Mouse (Mus musculus) midbrain, embryonic 13.5 days (tissue): ENCODE data around the gene Wdr81. TPM values are rescaled to one million over a fixed set of nuclear protein-coding genes. Genes with fewer than 3 reads are reported as not detected.
"Not testable (repeated sequence)": the region's sequence is repeated elsewhere in the genome, so short reads cannot be mapped to it uniquely, and the experiment has no call there.

Experiments
- ATAC-seq: fragments of 200-750 bp; cut with Nextera tagmentation; 2 replicates; pipeline ENCODE4 v1.8.0; 2017; ENCODE audit warnings: mild to moderate bottlenecking, moderate TSS enrichment, moderate library complexity
- H3K27ac ChIP-seq: fragments of 300-500 bp; sonication (generic); 2 replicates; pipeline ENCODE4 v1.5.1; 2015; ENCODE audit warnings: inconsistent platforms, mild to moderate bottlenecking, moderate library complexity
- H3K27me3 ChIP-seq: fragments of 300-500 bp; sonication (generic); 2 replicates; pipeline ENCODE4 v1.6.1; 2015; ENCODE audit warnings: mild to moderate bottlenecking, inconsistent platforms
- H3K36me3 ChIP-seq: fragments of 300-500 bp; sonication (generic); 2 replicates; pipeline ENCODE4 v1.6.1; 2015; ENCODE audit warnings: mild to moderate bottlenecking, inconsistent platforms
- H3K4me1 ChIP-seq: fragments of 300-500 bp; sonication (generic); replicated peaks from 2 replicates; pipeline ENCODE4 v1.6.1; 2015; ENCODE audit warnings: inconsistent platforms
- H3K4me2 ChIP-seq: fragments of 300-500 bp; sonication (generic); replicated peaks from 2 replicates; pipeline ENCODE4 v1.6.1; 2015; ENCODE audit warnings: moderate library complexity, mild to moderate bottlenecking, inconsistent platforms
- H3K4me3 ChIP-seq: fragments of 300-500 bp; sonication (generic); replicated peaks from 2 replicates; pipeline ENCODE4 v1.5.1; 2015; ENCODE audit warnings: mild to moderate bottlenecking, inconsistent platforms
- H3K9ac ChIP-seq: fragments of 300-500 bp; sonication (generic); replicated peaks from 2 replicates; pipeline ENCODE4 v1.6.1; 2015; ENCODE audit warnings: mild to moderate bottlenecking, inconsistent platforms
- H3K9me3 ChIP-seq: fragments of 300-500 bp; sonication (generic); 2 replicates; pipeline ENCODE4 v1.6.1; 2016; ENCODE audit warnings: mild to moderate bottlenecking, inconsistent platforms
- WGBS: fragments of 180-500 bp; shearing (Covaris S2); methylation state at CpG from one replicate; pipeline ENCODE4 v1.1.7; 2015; 5-methylcytosine and 5-hydroxymethylcytosine counted together
- polyA plus RNA-seq: library from polyadenylated mRNA; unstranded; fragments of >200 nt; fragmentation: Nextera tagmentation; extraction: Ambion mirVana; gene quantifications from 2 replicates; pipeline ENCODE4 v1.2.1, GENCODE M21; 2015

Gene Wdr81
- polyA plus RNA-seq, 1 experiment from 2014 or later, result 8.1 TPM

DNA sequence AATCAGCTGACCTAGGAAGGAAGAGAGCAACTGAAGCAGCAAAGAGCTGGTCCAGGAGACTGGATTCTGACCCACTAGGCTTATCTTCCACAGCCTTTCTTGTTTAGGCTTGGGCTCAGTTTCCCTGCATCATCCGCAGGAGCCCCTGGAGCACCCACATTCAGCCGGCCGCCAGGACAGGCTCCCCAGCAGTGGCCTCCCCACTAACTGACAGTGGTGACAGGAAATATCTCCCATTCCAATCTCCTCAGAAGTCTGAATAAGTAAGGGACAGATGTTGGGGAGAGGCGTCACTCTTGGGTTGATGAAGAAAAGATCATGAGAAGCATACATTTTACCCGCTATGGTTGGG lies 5.2 kb upstream of the Wdr81 start:
- H3K27ac ChIP-seq, result peak overlapping the region; percentile 81; the same call in 1 of the 2 replicates
- H3K4me2 ChIP-seq, result peak overlapping the region; percentile 98
- peak overlapping the region; percentile 10; the same call in 1 of the 2 replicates for H3K9ac ChIP-seq
- ATAC-seq, result no peak
- H3K9me3 ChIP-seq, result no peaks in the 10 kb centered on the region
- no peak overlapping the region for H3K4me3 ChIP-seq
- no peaks in the 10 kb centered on the region; the same call in 1 of the 2 replicates for H3K27me3 ChIP-seq
- peaks cover 3% of the 10 kb centered on the region; the same call in 1 of the 2 replicates for H3K36me3 ChIP-seq
- 33% methylated on average over 5 of the region's 5 CpGs for WGBS
- peaks cover 41% of the 10 kb centered on the region for H3K4me1 ChIP-seq

DNA sequence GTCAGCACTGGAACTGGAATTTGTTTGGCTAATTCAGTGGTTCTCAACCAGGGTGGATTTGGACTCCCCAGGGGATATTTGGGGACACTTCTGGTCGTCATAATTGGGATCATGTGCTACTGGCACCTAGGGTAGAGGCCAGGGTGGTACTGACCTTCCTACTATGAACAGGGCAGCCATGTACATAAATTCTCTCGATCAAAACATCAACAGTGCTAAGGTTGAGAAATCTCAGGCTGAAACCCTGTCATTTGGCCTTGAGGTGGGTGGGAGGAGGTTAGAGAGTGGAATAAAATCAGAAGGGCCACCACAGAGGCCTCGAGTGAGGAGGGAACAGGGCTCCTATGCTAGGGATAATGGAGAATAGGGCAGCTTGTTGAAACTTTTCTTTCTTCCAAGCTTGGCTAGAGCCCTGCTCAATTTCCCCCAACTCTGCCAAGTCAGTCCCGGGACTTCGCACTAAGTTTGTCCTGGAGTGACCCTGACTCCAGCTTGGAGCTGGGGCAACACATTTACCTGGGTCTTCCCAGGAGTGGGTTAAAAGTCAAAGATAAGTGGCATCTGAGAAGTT lies 4.7 kb upstream of the Wdr81 start:
- Histone ChIP-seq H3K4me3 (no peak overlapping the region), H3K27me3 (no peaks in the 10 kb centered on the region; the same call in 1 of the 2 replicates), H3K36me3 (no peaks in the 10 kb centered on the region), H3K9ac (no peak overlapping the region), H3K4me2 (no peak overlapping the region), H3K4me1 (peaks cover 43% of the 10 kb centered on the region), H3K27ac (no peak overlapping the region), H3K9me3 (no peaks in the 10 kb centered on the region)
- WGBS, result 85% methylated on average over 5 of the region's 5 CpGs
- ATAC-seq, result no peak

DNA sequence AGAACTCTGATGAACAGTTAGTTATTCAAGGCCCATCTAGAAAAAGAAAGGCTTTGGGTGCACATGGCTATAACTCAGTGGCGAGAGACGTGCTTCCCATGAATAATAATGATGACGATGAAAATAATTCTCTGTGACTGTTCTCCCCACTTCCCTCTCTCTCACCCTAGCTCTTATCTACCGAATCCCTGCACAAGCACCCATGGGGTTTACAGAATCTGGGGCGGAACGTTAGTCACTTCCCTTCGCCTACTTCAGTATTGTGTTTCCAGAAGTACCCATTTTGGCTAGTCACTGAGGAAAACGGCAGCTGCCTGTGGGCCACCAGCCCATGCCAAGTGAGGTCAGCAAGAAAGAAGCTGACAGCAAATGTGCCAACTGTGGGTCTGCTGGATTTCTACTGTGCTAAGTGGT lies 4.1 kb upstream of the Wdr81 start:
- 82% methylated on average over 8 of the region's 8 CpGs for WGBS
- ATAC-seq, result no peak

DNA sequence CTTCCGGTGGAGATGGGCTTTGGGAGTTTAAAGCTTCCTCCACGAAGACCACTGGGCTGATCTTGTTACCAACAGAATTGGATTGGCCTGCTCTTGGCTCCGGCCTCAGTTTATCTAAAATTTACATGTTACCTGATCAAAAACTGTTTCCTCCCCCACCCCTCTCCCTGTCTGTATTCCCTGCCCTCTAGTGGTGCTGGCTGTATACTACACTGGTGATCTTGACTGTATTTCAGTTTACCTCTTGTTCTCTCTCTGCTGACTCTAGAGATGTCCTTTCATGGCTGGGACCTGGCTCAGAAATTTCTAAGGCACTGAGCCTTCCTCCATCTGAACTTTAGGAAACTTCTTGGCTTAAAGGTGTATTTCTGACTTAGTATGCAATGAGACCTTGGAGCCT lies 3.7 kb upstream of the Wdr81 start:
- no peak for ATAC-seq
- Histone ChIP-seq H3K36me3 (no peaks in the 10 kb centered on the region), H3K4me1 (peaks cover 47% of the 10 kb centered on the region), H3K27ac (no peak overlapping the region), H3K27me3 (no peaks in the 10 kb centered on the region; the same call in 1 of the 2 replicates), H3K9ac (no peak overlapping the region), H3K9me3 (no peaks in the 10 kb centered on the region), H3K4me3 (no peak overlapping the region), H3K4me2 (no peak overlapping the region)
- 17% methylated on average over 3 of the region's 3 CpGs for WGBS

More for the DNA sequence above, 4.1 kb upstream of the Wdr81 start:
- Histone ChIP-seq H3K9ac (no peak overlapping the region), H3K4me2 (no peak overlapping the region), H3K36me3 (no peaks in the 10 kb centered on the region), H3K27me3 (no peaks in the 10 kb centered on the region; the same call in 1 of the 2 replicates), H3K27ac (no peak overlapping the region), H3K4me3 (no peak overlapping the region), H3K9me3 (no peaks in the 10 kb centered on the region), H3K4me1 (peaks cover 47% of the 10 kb centered on the region)

DNA sequence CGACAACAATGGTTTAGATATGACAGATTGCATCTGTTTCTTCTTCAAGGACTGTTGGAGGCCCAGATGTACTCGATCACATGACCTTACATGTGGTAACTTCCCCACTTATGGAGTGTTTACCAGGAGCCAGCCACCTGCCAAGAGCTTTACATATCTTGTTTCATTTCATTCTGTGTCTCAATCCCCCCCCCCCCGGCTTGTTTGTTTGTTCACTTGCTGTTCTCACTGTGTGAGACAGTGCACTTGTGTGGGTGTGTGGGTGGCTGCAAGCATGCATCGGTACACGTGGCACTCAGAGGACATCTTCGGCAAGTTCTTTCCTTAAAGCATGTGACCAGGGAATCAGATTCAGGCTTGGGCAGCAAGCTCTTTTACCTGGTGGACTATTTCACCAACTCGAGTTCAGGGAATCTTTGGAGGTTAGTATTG lies 1.9 kb upstream of the Wdr81 start:
- Histone ChIP-seq H3K27me3 (no peaks in the 10 kb centered on the region), H3K4me2 (no peak overlapping the region), H3K9me3 (no peaks in the 10 kb centered on the region), H3K36me3 (peaks cover 10% of the 10 kb centered on the region; the same call in 1 of the 2 replicates), H3K4me1 (peaks cover 33% of the 10 kb centered on the region), H3K27ac (no peak overlapping the region), H3K4me3 (no peak overlapping the region), H3K9ac (no peak overlapping the region)
- no peak for ATAC-seq
- WGBS, result 85% methylated on average over 7 of the region's 7 CpGs

DNA sequence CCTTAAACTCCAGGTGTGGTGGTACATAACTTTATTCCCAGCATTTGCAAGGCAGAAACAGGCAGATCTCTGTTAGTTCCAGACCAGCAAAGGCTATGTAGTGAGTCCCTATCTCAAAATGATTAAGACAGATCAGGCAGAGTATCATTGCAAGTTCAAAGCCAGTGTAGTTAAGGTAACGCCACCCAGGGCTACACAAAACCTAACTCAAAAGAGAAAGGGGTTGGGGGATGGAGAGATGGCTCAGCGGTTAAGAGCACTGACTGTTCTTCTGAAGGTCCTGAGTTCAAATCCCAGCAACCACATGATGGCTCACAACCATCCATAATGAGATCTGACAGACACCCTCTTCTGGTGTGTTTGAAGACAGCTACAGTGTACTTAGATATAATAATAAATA lies 1.5 kb upstream of the Wdr81 start:
- Histone ChIP-seq H3K36me3 (peaks cover 11% of the 10 kb centered on the region; the same call in 1 of the 2 replicates), H3K4me1 (peaks cover 37% of the 10 kb centered on the region)
- H3K27ac ChIP-seq, H3K4me3 ChIP-seq, ATAC-seq, H3K9me3 ChIP-seq, H3K27me3 ChIP-seq, H3K9ac ChIP-seq, H3K4me2 ChIP-seq: not testable (repeated sequence)
- 86% methylated on average over 2 of the region's 2 CpGs for WGBS

DNA sequence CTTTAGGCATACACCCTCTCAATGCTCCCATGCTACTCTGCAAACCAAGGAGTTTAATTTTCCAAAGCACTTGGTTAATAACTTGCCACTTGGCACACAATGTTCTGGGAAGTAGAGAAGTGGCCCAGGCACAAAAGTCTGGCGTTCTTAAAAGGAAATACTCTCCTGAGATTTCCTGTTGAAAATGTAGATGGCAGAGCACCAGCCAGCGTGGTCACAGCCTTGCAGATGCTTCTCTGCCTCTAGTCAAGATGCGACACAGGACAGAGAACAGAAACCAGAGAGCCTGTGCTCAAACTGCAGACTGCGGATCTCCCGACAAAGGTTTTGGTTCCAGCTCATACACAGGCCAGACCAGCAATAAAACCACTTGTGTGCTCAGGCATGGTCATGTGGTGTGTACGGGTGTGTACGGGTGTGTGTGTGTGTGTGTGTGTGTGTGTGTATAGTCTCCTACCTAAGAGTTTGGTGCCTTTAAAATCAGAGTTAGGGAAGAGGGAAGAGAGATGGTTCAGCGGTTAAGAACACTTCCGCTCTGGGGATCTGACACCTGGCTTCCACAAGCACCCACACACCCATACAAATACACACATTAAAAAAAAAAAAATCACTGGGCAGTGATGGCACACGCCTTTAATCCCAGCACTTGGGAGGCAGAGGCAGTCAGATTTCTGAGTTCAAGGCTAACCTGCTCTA lies 672 bp upstream of the Wdr81 start:
- H3K4me2 ChIP-seq, result peak overlapping the region; percentile 98
- no peak for ATAC-seq
- H3K4me1 ChIP-seq, result peaks cover 37% of the 10 kb centered on the region
- peaks cover 16% of the 10 kb centered on the region; the same call in 1 of the 2 replicates for H3K36me3 ChIP-seq
- H3K9ac ChIP-seq, result peak overlapping the region; percentile 73
- H3K27ac ChIP-seq, result peak overlapping the region; percentile 5; the same call in 1 of the 2 replicates
- H3K27me3 ChIP-seq, result no peaks in the 10 kb centered on the region
- no peaks in the 10 kb centered on the region for H3K9me3 ChIP-seq
- H3K4me3 ChIP-seq, result peak overlapping the region; percentile 63
- 83% methylated on average over 10 of the region's 10 CpGs for WGBS

DNA sequence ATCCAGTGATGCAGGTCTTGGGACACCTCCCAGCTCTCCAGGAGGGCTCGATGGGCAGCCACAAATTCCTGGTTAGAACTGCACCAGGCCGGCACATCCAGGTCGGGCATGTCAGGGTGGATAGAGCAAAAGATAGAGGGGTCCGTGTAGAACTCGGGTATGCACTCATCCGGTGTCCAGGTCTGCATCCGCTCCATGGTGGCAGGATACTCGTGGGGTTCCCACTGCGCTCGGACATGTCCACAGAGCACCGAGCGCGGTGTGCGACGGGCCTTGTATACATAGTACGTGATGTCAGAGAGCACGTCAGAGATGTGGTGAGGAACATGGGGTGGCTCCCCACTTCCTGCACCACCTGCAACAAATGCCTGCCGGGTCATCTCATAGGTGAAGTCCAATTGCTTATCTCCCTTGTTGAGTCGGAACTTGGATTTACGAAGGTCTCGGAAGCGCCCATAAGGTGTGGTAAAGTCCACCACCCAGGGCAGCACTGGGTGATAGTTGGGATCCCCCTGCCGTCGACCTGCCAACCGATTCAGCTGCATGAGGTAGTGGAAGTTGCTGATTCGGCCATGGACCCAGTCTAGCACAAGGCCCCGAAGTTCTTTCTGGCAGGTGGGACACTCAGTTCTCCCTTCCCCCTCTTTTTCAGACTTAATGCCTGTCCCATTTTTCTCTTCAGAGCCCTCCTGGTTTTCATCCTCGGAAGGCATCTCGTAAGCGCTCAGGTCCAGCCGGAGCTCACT lies 1.5 kb downstream of the Wdr81 start:
- Histone ChIP-seq H3K9me3 (no peaks in the 10 kb centered on the region), H3K4me2 (peak overlapping the region; percentile 98), H3K4me1 (peaks cover 29% of the 10 kb centered on the region), H3K27me3 (no peaks in the 10 kb centered on the region), H3K27ac (no peak overlapping the region), H3K9ac (0 out of 2 replicates have a peak overlapping the region, but pooled peaks have one; percentile 73), H3K36me3 (peaks cover 34% of the 10 kb centered on the region), H3K4me3 (no peak overlapping the region)
- WGBS, result 93% methylated on average over 31 of the region's 31 CpGs
- no peak for ATAC-seq

DNA sequence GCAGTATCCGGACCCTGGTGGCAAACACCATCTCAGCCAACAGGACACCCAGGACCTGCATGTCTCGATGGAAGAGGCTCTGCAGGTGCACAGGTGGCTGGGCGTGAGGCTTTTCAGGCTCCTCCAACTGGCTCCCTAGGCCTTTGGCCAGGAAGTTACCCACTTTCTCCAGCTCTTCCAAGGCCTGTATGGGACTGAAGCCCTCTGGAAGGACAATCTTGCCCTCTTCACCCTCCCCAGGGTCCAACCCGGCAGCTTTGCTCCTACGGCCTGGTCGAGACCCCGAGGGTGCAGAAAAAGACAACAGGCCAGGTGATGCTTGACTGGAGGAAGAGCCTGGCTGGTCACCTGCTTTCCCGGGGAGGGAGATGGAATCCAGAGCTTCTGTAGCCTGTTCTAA lies 2.4 kb downstream of the Wdr81 start:
- no peak for ATAC-seq
- H3K4me1 ChIP-seq, result peaks cover 29% of the 10 kb centered on the region
- H3K27ac ChIP-seq, result no peak overlapping the region
- no peaks in the 10 kb centered on the region for H3K27me3 ChIP-seq
- H3K9ac ChIP-seq, result 0 out of 2 replicates have a peak overlapping the region, but pooled peaks have one; percentile 6
- H3K36me3 ChIP-seq, result peaks cover 42% of the 10 kb centered on the region
- no peaks in the 10 kb centered on the region for H3K9me3 ChIP-seq
- H3K4me3 ChIP-seq, result no peak overlapping the region
- H3K4me2 ChIP-seq, result no peak overlapping the region
- 97% methylated on average over 8 of the region's 8 CpGs for WGBS

DNA sequence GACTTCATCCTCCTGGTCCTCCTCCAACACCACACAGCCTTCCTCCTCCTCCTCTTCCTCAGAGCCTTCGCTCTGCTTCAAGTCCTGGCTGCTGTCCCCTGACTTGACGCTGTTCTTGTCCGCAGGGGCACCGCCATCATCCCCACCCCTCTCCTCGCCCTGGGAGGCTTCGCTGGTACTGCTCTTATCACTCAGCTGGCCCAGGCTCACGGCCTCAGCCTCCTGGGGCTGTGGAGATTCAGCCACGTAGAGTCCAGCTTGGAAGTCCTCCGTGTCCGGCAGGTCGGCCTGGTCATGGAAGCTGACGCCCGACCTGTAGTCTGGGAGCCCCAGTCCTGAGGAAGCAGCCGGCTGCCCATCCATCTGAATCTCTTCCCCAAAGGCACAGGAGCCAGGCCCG lies 3.6 kb downstream of the Wdr81 start:
- no peak overlapping the region for H3K4me2 ChIP-seq
- H3K27ac ChIP-seq, result no peak overlapping the region
- H3K27me3 ChIP-seq, result no peaks in the 10 kb centered on the region
- peaks cover 52% of the 10 kb centered on the region for H3K36me3 ChIP-seq
- WGBS, result 88% methylated on average over 15 of the region's 15 CpGs
- no peak overlapping the region for H3K4me3 ChIP-seq
- peaks cover 29% of the 10 kb centered on the region for H3K4me1 ChIP-seq
- H3K9ac ChIP-seq, result peak overlapping the region; percentile 20; the same call in 1 of the 2 replicates
- no peak for ATAC-seq
- no peaks in the 10 kb centered on the region for H3K9me3 ChIP-seq

DNA sequence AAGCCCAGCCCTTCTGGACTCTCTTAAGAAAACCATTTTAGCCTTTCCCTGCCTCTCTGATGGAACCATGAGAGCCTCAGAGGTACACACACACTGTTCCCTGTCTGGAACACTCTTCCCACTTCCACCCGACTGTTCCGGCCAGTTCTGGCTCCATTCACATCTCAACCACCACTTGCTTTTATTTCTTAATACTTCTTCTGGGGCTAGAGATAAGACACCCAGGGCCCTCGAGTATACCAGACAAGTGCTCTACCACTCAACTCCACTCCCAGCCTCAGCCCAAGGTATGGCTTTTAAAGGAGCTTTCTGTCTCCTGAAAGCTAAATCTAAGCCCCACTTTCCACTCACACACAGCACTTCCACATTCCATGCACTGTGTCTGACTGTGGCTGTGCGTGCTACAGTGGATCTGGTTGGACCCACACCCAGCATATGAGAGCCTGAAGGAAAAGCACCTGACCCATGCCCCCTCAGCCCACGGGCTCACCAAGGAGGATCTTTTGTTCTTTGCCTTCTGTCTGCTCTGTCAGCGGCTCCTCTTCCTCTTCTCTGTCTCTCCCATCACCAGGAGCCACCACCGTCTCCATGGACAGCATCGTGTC lies 4.1 kb downstream of the Wdr81 start:
- H3K9ac ChIP-seq, result no peak overlapping the region
- peaks cover 57% of the 10 kb centered on the region for H3K36me3 ChIP-seq

More for the DNA sequence above, 4.1 kb downstream of the Wdr81 start:
- no peak overlapping the region for H3K4me3 ChIP-seq
- no peak overlapping the region for H3K4me2 ChIP-seq
- 90% methylated on average over 8 of the region's 8 CpGs for WGBS
- H3K27ac ChIP-seq, result no peak overlapping the region
- H3K4me1 ChIP-seq, result peaks cover 29% of the 10 kb centered on the region
- H3K9me3 ChIP-seq, result no peaks in the 10 kb centered on the region
- no peaks in the 10 kb centered on the region for H3K27me3 ChIP-seq
- no peak for ATAC-seq
